Mouse (Mus musculus) kidney, adult 2 months (tissue): ENCODE results near the gene S100pbp.

Experiments used
- CTCF ChIP-seq: fragments of 200-500 bp; conservative IDR thresholded peaks from 2 replicates; pipeline ENCODE4 v1.5.1; 2011; ENCODE audit warnings: low read depth, mild to moderate bottlenecking, control low read depth, low read length, moderate library complexity, mixed read lengths; ENCODE audit not compliant: insufficient read depth, insufficient read length
- POLR2A ChIP-seq: fragments of 200-500 bp; IDR thresholded peaks from one replicate; pipeline ENCODE4 v1.6.1; 2011; ENCODE audit warnings: low read depth, low read length, control low read depth

GRCm38 (mm10) chr4:129172529-129172928 is 17.0 kb downstream of the S100pbp start:
- TF ChIP-seq POLR2A (no peak), CTCF (peak; percentile 23; the same call in 1 of the 2 replicates)
